Mouse (Mus musculus) cortical plate, adult 2 months (tissue): Measurements from ENCODE around the gene Stim1.

Experiments used
- CTCF ChIP-seq: fragments of 200-500 bp; IDR thresholded peaks from 2 replicates; pipeline ENCODE4 v1.5.1; 2011; ENCODE audit warnings: mild to moderate bottlenecking, control low read depth, low read length; ENCODE audit not compliant: insufficient read depth; ENCODE audit errors: extremely low read depth
- POLR2A ChIP-seq: fragments of 200-500 bp; IDR thresholded peaks from 2 replicates; pipeline ENCODE4 v1.6.1; 2011; ENCODE audit warnings: mild to moderate bottlenecking, low read length, control low read depth; ENCODE audit not compliant: insufficient read depth; ENCODE audit errors: extremely low read depth

GRCm38 (mm10) chr7:102249531-102249895 is 18.1 kb upstream of the Stim1 start:
- TF ChIP-seq POLR2A (no peak), CTCF (no peak)
